Comparison of ENCODE assay signal across 25 mouse cellular contexts in genomic region chr5:73548237-73548636, GRCm38 (mm10).
DNase-seq lines count a peak whose midpoint lies in the region; ATAC-seq lines count a peak whose summit lies in the region.
"Had no signal": no experiment of that assay in that cellular context is flagged by ENCODE, and none has a peak within 500 bp of the region (broad histone marks: within the 10 kb centered on the region; RNA-seq: fewer than 3 reads in every experiment).

No protein-coding gene starts in this region.

- peak; percentile 95 for DNase-seq in heart, adult 11 months
- peak; percentile 26 for DNase-seq in kidney, postnatal 14 days
- no peak for DNase-seq in kidney, postnatal 4 days
- DNase-seq in heart, postnatal 10 days: peak; percentile 18 to 24
- DNase-seq: adrenal gland, postnatal 14 days; cerebellum, adult 8-10 months; gastrocnemius, postnatal 10 days; left cerebral cortex, postnatal 4 days; liver; lung, adult 18-20 months; right cerebral cortex, postnatal 14 days; thymus, postnatal 36 days had no signal

- no peak overlapping the region for H3K27ac ChIP-seq in heart, embryonic 11.5 days (ENCODE audit: low read depth, low read length)
- peak overlapping the region; percentile 55 for H3K27ac ChIP-seq in brown adipose tissue, adult 24 weeks (replicated peaks; ENCODE audit: low read depth, low read length)
- no peak overlapping the region for H3K27ac ChIP-seq in hindbrain, embryonic 16.5 days (ENCODE audit: low read depth, low read length)
- H3K27ac ChIP-seq: forebrain, embryonic 12.5 days; hindbrain, embryonic 15.5 days; kidney, postnatal 0 days; left cerebral cortex, adult 2 months had no signal

- H3K4me1 ChIP-seq in heart, embryonic 11.5 days (ENCODE audit: control insufficient read depth, insufficient read depth, low read length): no peaks in the 10 kb centered on the region
- H3K4me1 ChIP-seq in brown adipose tissue, adult 24 weeks (ENCODE audit: control insufficient read depth, insufficient read depth, insufficient read length, low read length): 0 out of 2 replicates have a peak, but pooled peaks cover 4% of the 10 kb centered on the region
- no peaks in the 10 kb centered on the region for H3K4me1 ChIP-seq in hindbrain, embryonic 16.5 days (ENCODE audit: control insufficient read depth, insufficient read depth, low read depth, low read length)
- H3K4me1 ChIP-seq: forebrain, embryonic 12.5 days; hindbrain, embryonic 15.5 days had no signal

- no peak overlapping the region for H3K4me3 ChIP-seq in heart, embryonic 11.5 days (ENCODE audit: low read depth, low read length)
- H3K4me3 ChIP-seq in brown adipose tissue, adult 24 weeks (ENCODE audit: insufficient read depth, low read depth, low read length): no peak overlapping the region
- H3K4me3 ChIP-seq in hindbrain, embryonic 16.5 days (ENCODE audit: low read length): no peak overlapping the region
- H3K4me3 ChIP-seq: forebrain, embryonic 12.5 days; hindbrain, embryonic 15.5 days; left cerebral cortex, adult 2 months; megakaryocyte, embryonic 14.5 days had no signal

- intact Hi-C loops in heart, postnatal 10 days (cut with DNase I): no loop called here

- WGBS in heart, embryonic 11.5 days (ENCODE audit: insufficient replicate concordance): 51% methylated on average over 7 of the region's 7 CpGs
- WGBS in hindbrain, embryonic 16.5 days: 89% methylated on average over 7 of the region's 7 CpGs

- no peaks in the 10 kb centered on the region for H3K27me3 ChIP-seq in heart, embryonic 11.5 days (ENCODE audit: control insufficient read depth, insufficient read depth, low read length)
- no peaks in the 10 kb centered on the region for H3K27me3 ChIP-seq in hindbrain, embryonic 16.5 days (replicated peaks; ENCODE audit: control insufficient read depth, insufficient read depth, low read length)
- H3K27me3 ChIP-seq: forebrain, embryonic 12.5 days; hindbrain, embryonic 15.5 days; megakaryocyte, embryonic 14.5 days; Patski had no signal

- no peak overlapping the region for H3K9ac ChIP-seq in heart, embryonic 11.5 days (ENCODE audit: low read depth, low read length)
- H3K9ac ChIP-seq in hindbrain, embryonic 16.5 days (ENCODE audit: low read depth, low read length): no peak overlapping the region
- H3K9ac ChIP-seq: forebrain, embryonic 12.5 days; hindbrain, embryonic 15.5 days had no signal

- no peak for ATAC-seq in heart, embryonic 11.5 days (replicated peaks; ENCODE audit: insufficient number of reproducible peaks, low FRiP score, low TSS enrichment)
- ATAC-seq in activated CD4-positive, CD25-positive, alpha-beta regulatory T cell, adult 4 months: no peak
- no peak for ATAC-seq in hindbrain, embryonic 16.5 days
- ATAC-seq: CD4-positive, CD25-positive, alpha-beta regulatory T cell, adult 4 months; intestine, embryonic 16.5 days; midbrain, embryonic 16.5 days; Patski had no signal

- H3K9me3 ChIP-seq in heart, embryonic 11.5 days (replicated peaks; ENCODE audit: control insufficient read depth, low read length): no peaks in the 10 kb centered on the region
- H3K9me3 ChIP-seq in hindbrain, embryonic 16.5 days (ENCODE audit: control insufficient read depth, low read length): no peaks in the 10 kb centered on the region
- H3K9me3 ChIP-seq: forebrain, embryonic 12.5 days; hindbrain, embryonic 15.5 days; megakaryocyte, embryonic 14.5 days had no signal

- H3K36me3 ChIP-seq in heart, embryonic 11.5 days (ENCODE audit: control insufficient read depth, insufficient read depth, low read length): peaks cover 2% of the 10 kb centered on the region; the same call in 1 of the 2 replicates
- H3K36me3 ChIP-seq in hindbrain, embryonic 16.5 days (ENCODE audit: control insufficient read depth, insufficient read depth, low read length): 0 out of 2 replicates have a peak, but pooled peaks cover 4% of the 10 kb centered on the region

- H3K4me2 ChIP-seq in heart, embryonic 11.5 days: no peak overlapping the region
- H3K4me2 ChIP-seq in hindbrain, embryonic 16.5 days (ENCODE audit: low read length): no peak overlapping the region
- H3K4me2 ChIP-seq: forebrain, embryonic 12.5 days; hindbrain, embryonic 15.5 days had no signal

Comparison
In these comparisons a context has a peak if more than half of its experiments do, and no peak if none do; other contexts are left out.
1. DNase-seq: peak in heart, adult 11 months (single experiment), kidney, postnatal 14 days (single experiment) and heart, postnatal 10 days (2 of 2); none in kidney, postnatal 4 days (0 of 2).